Mouse (Mus musculus) cortical plate, adult 2 months (tissue): Measurements from ENCODE around the gene Shisa8.

ENCODE experiments used
- CTCF ChIP-seq: fragments of 200-500 bp; IDR thresholded peaks from 2 replicates; pipeline ENCODE4 v1.5.1; 2011; ENCODE audit warnings: mild to moderate bottlenecking, control low read depth, low read length; ENCODE audit not compliant: insufficient read depth; ENCODE audit errors: extremely low read depth
- POLR2A ChIP-seq: fragments of 200-500 bp; IDR thresholded peaks from 2 replicates; pipeline ENCODE4 v1.6.1; 2011; ENCODE audit warnings: mild to moderate bottlenecking, low read length, control low read depth; ENCODE audit not compliant: insufficient read depth; ENCODE audit errors: extremely low read depth

GRCm38 (mm10) chr15:82255248-82255647 lies 42.6 kb upstream of the Shisa8 start:
- TF ChIP-seq POLR2A = no peak
- peak; percentile 66 for TF ChIP-seq CTCF
